Mouse (Mus musculus): Measurements from ENCODE around the gene Igf2.

The Igf2 gene

DNA sequence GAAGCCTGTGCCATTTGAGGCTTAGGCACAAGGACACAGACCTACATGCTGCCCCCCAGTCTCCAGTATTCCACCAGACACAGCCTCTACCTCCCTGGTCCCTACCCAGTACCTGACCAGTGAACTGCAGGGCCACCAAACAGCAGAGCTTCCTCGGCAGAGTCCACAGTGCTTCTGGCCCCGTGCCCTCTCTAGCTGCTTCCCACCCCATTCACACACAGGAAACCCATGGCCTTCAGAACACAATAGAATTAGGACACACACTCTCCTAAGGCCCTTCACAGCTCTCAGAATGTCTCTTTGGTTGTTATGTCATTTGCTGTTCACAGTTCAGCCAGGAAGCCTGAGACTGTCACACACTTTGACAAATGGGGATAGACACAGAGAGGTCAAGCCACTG lies at the start of gene Igf2:
TSS of gene Igf2 (minus strand) at position 158 of the 400 bp plus-strand sequence.
- in situ Hi-C loops (cut with MboI; ENCODE audit: unreplicated experiment in 2 of 2) = no loop called here

DNA sequence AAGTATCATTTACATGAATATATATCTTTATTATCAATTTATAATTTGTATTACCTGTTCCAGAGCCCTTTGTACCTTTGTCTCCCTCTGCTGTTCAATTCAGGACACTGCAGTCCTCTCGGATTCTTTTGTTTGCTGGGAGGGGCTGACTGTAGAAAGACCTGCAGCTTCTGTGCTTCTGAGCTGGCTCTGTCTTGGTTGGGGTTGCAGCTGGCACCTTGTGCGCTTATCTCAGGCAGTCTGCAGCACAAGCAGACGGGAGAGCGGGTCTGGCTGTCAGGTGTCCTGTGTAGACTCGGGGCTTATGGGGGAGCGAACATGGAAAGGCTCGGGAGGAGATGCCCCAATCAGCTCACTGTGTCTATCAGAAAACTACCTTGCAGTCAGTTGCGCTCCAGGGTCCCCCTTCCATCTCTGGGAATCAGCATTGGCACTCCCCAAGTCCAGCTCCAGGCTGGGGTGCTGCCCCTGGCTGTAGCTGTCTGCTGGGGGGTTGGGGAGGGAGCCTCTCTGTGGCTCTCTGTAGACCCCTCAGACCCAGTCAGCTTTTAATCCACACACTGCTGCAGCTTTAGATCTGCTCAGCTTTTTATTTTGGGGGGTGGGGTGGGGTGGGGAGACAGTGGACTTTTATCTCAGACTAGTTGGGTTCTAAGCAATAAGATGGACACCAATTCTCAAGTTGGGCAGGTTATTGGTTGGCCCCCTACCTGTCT lies 48.3 kb upstream of the Igf2 start:
- in situ Hi-C loops (cut with MboI; ENCODE audit: unreplicated experiment in 2 of 2) = loop anchor here in 1 of 2 experiments (10.0 kb wide), 1 partner anchor 380 kb away; no protein-coding TSS in a partner anchor

DNA sequence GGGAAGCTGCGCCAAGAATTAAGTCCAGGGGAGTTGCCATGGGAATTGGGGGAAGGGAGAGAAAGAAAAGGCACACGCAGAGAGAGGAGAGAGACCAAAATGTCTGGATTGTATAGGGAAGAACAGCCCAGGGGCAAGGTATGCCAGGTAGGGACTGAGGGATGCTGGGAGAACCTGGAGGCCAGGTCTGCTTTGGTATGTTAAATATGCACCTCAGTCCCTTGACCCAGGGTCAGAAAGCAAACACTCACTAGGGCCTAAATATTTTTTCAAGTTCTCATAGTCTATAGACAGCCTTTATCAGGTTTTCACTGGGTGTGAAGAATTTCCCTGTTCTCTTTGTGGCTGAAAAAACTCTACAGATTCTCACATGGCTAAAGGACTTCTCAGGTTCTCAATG lies 40.3 kb upstream of the Igf2 start:
- in situ Hi-C loops (cut with MboI; ENCODE audit: unreplicated experiment in 2 of 2) = no loop called here

- in situ Hi-C loops (cut with MboI; ENCODE audit: unreplicated experiment in 2 of 2) = no loop called here
Observed at GRCm38 (mm10) chr7:142699334-142699860, 32.8 kb upstream of the Igf2 start.

DNA sequence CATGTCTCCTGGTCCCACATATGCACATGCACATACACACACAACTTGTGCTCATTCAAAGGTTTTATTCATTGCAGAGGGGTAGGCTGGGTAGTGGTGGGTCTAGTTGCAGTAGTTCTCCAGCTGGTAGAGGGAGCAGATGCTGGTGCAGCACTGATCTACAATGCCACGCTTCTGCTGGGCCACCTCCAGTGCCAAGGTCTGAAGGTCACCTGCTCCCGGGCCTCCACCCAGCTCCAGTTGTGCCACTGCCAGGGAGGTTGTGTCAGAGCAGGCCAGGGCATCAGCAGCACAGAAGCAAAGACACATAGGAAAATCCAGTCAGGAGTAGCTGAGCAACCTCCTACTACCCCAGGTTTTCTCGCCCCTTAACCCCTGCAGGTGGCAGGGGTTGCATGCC lies 12.0 kb upstream of the Igf2 start:
- in situ Hi-C loops (cut with MboI; ENCODE audit: unreplicated experiment in 2 of 2) = loop anchor here (5.0 kb wide), 2 partner anchors 241 to 341 kb away; no protein-coding TSS in a partner anchor

GRCm38 (mm10) chr7:142675644-142676043 lies 9.0 kb upstream of the Igf2 start:
- in situ Hi-C loops (cut with MboI; ENCODE audit: unreplicated experiment in 2 of 2) = loop anchor here (5.0 kb wide), 2 partner anchors 238 to 338 kb away; no protein-coding TSS in a partner anchor

GRCm38 (mm10) chr7:142675141-142675540 lies 8.5 kb upstream of the Igf2 start:
- in situ Hi-C loops (cut with MboI; ENCODE audit: unreplicated experiment in 2 of 2) = loop anchor here (5.0 kb wide), 2 partner anchors 238 to 338 kb away; no protein-coding TSS in a partner anchor

GRCm38 (mm10) chr7:142672120-142672519 lies 5.5 kb upstream of the Igf2 start:
- in situ Hi-C loops (cut with MboI; ENCODE audit: unreplicated experiment in 2 of 2) = loop anchor here in 1 of 2 experiments (5.0 kb wide), 1 partner anchor 235 kb away; no protein-coding TSS in a partner anchor

DNA sequence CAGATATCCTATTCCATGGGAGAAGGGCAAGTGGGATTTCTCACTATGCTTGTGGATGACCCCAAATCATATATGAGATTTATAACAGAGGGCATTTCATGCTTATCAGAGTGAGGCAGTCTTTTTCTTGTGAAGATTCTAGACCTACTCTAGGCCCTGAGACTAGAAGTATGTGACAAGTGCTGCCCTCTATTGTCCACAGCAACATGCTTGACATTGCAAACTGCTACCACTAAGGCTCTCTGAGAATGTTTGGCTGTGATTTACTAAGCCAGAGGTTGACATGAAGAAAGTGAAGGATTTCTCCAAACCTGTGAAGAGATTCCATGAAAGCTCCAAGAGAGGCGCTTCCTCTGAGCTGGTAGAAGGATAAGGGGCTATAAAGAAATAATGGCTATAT lies 4.5 kb upstream of the Igf2 start:
- in situ Hi-C loops (cut with MboI; ENCODE audit: unreplicated experiment in 2 of 2) = loop anchor here in 1 of 2 experiments (5.0 kb wide), 1 partner anchor 234 kb away; no protein-coding TSS in a partner anchor

GRCm38 (mm10) chr7:142669751-142670625 lies 3.4 kb upstream of the Igf2 start, which contains the start of gene Gm49394:
TSS of gene Gm49394 (minus strand) at chr7:142669942.
- in situ Hi-C loops (cut with MboI; ENCODE audit: unreplicated experiment in 2 of 2) = loop anchor here in 1 of 2 experiments (5.0 kb wide), 1 partner anchor 233 kb away; no protein-coding TSS in a partner anchor

DNA sequence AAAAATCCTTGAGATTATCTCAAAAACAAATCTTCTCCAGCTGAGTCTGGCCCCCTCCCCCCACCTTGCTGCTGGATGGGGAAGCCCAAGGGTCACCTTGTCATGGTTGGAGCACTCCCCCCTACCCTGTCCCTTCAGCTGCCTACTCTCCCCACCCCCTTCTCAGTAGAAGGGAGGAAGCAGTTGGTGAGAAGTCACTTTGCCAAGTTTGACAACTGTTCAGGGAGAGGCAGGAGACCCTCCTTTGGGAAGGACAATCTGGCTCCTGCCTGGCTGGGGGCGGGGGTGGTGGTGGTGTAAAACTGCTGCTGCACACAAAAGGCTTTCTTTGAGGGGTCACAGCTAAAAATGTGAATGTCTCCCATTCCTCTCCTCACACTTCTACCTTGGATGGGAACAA lies 1.7 kb upstream of the Igf2 start:
- in situ Hi-C loops (cut with MboI; ENCODE audit: unreplicated experiment in 2 of 2) = no loop called here

- in situ Hi-C loops (cut with MboI; ENCODE audit: unreplicated experiment in 2 of 2) = no loop called here
Observed at GRCm38 (mm10) chr7:142667521-142667920, 905 bp upstream of the Igf2 start.

- in situ Hi-C loops (cut with MboI; ENCODE audit: unreplicated experiment in 2 of 2) = no loop called here
Observed at GRCm38 (mm10) chr7:142666109-142666508, 507 bp downstream of the Igf2 start.

DNA sequence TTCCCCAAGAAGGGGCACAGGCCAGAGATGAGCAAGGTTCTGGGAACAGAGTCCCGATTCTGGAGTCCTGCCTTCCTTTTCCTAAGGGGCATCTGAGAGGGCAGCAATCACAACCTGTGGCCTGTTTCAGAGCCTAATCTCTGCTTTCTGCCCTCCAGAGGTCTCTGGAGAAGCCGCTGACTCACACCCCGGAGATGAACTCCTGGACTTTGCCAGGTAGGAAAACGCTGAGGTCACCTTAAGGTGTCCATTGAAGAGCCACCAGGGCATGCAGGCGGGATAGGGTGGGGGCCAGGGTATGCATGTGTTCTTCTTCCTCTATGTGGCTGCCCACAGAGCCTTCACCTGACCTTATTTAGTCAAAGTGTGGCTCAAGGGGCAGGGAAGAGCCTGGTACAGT lies 1.3 kb downstream of the Igf2 start:
- in situ Hi-C loops (cut with MboI; ENCODE audit: unreplicated experiment in 2 of 2) = no loop called here

DNA sequence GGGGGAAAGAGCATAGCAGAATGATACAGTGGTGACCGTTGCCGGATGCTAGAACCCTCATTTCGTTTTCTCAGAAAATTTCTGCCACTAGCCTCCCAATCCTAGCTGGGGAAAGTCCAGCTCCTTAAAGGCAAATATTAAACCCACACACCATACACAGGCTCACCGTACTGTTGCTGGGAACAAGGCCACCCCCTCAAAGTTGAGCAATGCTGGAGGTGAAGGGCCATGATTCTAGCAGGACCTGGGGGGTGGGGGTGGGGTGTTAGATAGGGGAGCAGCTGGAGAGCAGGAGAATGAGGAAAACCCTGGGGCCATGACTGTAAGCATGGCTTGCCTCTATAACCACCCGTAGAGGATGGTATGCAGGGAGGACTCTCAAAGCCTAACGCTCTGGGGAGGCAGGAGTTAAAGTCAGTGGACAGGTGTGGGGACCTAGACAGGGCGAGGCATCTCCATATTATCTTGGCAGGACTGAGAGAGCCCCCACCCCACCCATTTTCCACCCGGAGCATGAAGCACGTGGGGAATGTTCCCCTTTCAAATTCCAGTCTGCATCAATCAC lies 2.1 kb downstream of the Igf2 start:
- in situ Hi-C loops (cut with MboI; ENCODE audit: unreplicated experiment in 2 of 2) = no loop called here

- in situ Hi-C loops (cut with MboI; ENCODE audit: unreplicated experiment in 2 of 2) = no loop called here
Observed at GRCm38 (mm10) chr7:142663931-142664421, 2.6 kb downstream of the Igf2 start.

DNA sequence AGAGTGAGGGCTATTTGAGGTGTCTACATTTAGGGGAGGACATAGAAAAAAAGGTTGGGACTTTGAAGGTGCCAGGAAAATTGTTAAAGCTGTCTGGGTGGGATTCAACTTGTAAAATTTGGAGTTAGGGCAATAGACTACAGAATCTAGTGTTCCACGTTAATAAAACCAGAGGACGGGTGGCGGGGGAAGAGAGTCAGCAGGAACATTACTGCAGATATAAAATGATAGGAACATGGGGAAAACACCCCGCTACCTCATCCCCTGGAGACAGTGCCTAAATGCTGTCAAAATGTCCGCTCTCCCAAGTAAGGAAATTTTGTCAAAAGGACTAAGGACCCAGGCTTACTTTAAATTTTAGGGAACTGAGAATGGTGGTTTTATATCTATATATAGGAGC lies 3.5 kb downstream of the Igf2 start:
- in situ Hi-C loops (cut with MboI; ENCODE audit: unreplicated experiment in 2 of 2) = no loop called here

DNA sequence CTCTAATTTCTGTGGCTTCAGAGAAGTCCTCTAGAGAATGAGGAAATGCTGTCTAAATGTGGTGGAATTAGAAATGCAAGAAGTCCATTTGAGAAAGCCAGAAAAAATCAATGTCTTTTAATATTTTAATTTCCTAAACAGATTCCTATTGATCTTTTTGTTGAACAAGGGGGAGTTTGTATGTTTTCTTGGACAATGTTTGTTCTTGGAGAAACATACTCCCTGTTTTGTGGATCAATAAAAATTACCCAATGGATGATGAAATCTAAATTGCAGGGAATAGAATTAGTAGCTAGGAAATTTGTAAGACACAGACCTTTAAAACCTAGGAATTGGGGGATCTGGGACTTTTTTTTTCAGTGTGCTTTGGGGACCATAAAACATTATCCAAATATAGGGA lies 4.8 kb downstream of the Igf2 start:
- in situ Hi-C loops (cut with MboI; ENCODE audit: unreplicated experiment in 2 of 2) = no loop called here

DNA sequence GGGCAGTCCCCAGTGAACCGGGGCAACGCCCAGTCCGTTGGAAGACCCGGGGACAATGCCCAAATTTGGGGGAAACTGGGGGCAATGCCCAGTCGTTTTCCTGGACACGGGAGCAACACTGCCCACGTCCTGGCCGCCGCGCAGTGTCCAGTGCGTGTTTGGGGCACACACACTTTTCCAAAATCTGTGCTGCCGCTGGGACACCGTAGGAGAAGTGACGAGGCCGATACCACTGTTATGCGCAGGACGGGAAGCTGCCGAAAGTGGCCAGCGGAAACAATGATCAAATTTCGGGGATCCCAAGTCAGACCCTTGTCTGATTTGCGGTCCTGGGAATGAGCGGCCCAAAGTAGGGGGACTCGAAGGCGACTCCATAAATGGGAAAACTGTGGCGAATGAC lies 5.6 kb downstream of the Igf2 start:
- in situ Hi-C loops (cut with MboI; ENCODE audit: unreplicated experiment in 2 of 2) = no loop called here

DNA sequence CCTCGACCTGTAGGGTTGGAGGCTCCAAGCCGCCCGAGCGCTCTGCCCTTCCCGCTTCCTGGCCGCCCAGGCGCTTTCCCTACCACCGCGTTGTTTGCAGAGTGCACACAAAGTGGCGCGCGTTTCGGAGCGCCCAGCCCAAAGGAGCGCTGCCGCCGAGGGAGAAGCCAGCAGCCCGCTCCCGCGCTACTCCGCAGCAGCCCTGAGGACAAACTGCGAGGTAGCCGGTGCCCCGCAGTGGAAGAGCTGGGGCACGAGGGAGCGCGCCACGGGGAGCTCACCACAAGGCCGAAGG lies 6.0 kb downstream of the Igf2 start:
- in situ Hi-C loops (cut with MboI; ENCODE audit: unreplicated experiment in 2 of 2) = no loop called here
